Mouse (Mus musculus) lung, adult 2 months (tissue): ENCODE results near the gene Grik2. TPM values are rescaled to one million over a fixed set of nuclear protein-coding genes. Genes with fewer than 3 reads are reported as not detected.

Experiments used
- DNase-seq: peaks from one replicate; pipeline ENCODE4 v3.0.0; 2022
- H3K4me1 ChIP-seq: fragments of 200-500 bp; 2 replicates; pipeline ENCODE4 v1.6.1; 2011; ENCODE audit warnings: low read length; ENCODE audit not compliant: control insufficient read depth, insufficient read depth
- H3K4me3 ChIP-seq: fragments of 200-500 bp; replicated peaks from 2 replicates; pipeline ENCODE3; 2011; ENCODE audit warnings: low read depth, mild to moderate bottlenecking, control low read depth, low read length; ENCODE audit errors: extremely low read depth
- CTCF ChIP-seq: fragments of 200-500 bp; IDR thresholded peaks from 2 replicates; pipeline ENCODE4 v1.5.1; 2011; ENCODE audit warnings: mild to moderate bottlenecking, low read length, control low read depth; ENCODE audit not compliant: insufficient read depth
- POLR2A ChIP-seq: fragments of 200-500 bp; IDR thresholded peaks from 2 replicates; pipeline ENCODE4 v1.6.1; 2011; ENCODE audit warnings: low read depth, mild to moderate bottlenecking, control low read depth, low read length, borderline replicate concordance; ENCODE audit errors: extremely low read depth
- WGBS: fragments of 180-500 bp; shearing (Covaris S2); methylation state at CpG from one replicate; pipeline ENCODE4 v1.1.7; 2018; 5-methylcytosine and 5-hydroxymethylcytosine counted together
- polyA plus RNA-seq: library from polyadenylated mRNA; depleted of rRNA; stranded (reverse); fragments of >200 nt; gene quantifications from 2 replicates; pipeline ENCODE4 v1.2.3, GENCODE M21; 2012

The Grik2 gene
- polyA plus RNA-seq, 1 experiment: 0.54 TPM

DNA sequence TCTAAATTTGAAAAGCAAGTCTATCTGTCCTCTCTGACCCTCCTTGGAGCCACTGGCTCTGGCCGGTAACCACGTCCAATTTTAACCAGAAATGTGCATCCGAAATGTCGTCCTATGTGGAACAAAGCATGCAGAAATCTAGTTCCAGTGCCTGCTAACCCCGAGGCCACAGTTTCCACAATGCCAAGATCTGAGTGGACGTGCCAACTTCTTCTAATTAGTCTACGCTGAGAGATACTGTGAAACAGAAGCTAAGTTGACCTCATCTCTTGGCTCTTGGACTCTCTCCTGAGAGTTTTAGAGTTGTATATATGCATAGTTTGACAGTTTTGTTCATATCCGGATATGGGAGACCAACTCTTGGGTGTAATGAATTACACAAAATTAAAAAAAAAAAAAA, 84.1 kb downstream of the Grik2 start:
- Histone ChIP-seq H3K4me3 (no peak overlapping the region), H3K4me1 (no peaks in the 10 kb centered on the region)
- TF ChIP-seq CTCF (no peak), POLR2A (no peak)
- no peak for DNase-seq
- 86% methylated on average over 8 of the region's 8 CpGs for WGBS

DNA sequence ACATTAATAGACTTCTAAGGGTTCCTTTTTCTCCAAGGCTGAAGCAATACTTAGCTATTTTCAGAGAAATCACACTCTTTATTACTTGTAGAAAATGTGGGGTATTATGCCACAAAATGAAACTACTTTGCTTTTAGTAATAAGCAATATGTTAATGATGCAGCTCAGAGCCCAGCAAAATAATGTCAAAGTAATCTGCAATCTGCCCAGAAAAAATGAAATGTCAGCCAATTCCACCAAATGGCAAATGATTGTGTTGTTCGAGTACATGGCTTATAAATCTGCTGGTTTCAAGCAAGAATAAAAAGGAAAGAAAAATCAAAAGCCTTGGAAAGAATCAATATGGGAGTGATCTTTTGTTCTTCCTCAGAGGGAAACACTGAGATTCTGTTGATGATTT, 136.2 kb downstream of the Grik2 start:
- 57% methylated on average over 1 of the region's 1 CpGs for WGBS
- DNase-seq: no peak
- H3K4me3 ChIP-seq: no peak overlapping the region
- H3K4me1 ChIP-seq: no peaks in the 10 kb centered on the region
- TF ChIP-seq POLR2A: no peak
- TF ChIP-seq CTCF: no peak

DNA sequence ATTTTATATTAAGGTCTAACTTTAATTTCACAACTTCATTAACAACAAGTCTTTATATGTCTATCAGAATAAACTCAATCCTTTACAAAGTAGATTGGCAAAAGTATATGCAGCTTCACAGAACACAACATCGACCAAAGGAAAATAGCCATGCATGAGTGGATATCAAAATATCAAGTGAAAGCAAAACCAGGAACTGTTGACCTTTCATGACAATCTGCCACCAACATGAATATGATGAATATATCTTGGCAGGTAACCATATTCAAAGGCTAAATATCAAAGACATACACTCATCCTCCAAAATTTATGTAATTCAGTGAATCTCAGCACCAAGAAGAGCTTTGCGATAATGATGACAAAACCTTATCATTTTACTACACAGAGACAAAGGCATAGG, 141.4 kb downstream of the Grik2 start:
- Histone ChIP-seq H3K4me3 (no peak overlapping the region), H3K4me1 (no peaks in the 10 kb centered on the region)
- WGBS: 90% methylated on average over 2 of the region's 2 CpGs
- no peak for DNase-seq
- TF ChIP-seq POLR2A (no peak), CTCF (no peak)

DNA sequence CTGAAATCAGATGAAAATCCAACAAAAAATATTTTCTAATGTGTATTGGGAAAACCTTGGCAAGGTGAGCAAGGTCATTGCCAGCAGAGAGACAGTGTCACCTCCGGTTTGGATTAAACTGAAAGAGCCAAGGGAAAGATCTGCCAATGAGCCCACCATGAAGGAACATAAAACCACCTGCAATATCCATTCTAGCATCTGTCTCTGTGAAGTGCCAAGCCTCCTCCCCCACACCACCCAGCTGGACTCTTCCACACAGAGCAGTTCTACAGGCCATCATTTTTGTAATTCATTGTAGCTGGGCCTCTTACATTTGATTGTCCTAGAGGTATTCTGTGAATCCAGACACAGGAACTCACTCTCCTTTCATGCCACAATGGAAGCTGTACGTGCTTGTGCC, 148.7 kb downstream of the Grik2 start:
- no peak for DNase-seq
- 75% methylated on average over 2 of the region's 2 CpGs for WGBS
- TF ChIP-seq POLR2A (no peak), CTCF (no peak)
- no peak overlapping the region for H3K4me3 ChIP-seq
- H3K4me1 ChIP-seq: no peaks in the 10 kb centered on the region

DNA sequence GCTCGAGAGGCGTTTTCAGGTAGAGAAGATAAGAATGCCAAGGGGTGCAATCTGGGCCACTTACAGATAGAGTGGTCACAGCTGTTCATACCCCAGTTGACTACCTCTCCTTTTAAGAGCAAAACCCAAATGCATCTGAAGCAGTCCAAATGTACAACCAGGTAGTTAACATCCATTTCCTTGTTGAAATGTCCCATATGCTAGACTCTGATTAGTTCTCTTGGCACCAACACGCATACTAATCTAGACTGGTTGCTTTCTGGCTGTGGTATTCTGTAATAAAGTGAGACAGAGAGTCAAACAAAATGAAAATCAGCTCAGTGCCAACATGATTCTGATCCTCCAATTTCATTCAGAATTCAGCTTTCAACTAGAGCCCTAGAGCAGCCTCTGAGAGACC, 164.6 kb downstream of the Grik2 start:
- DNase-seq: no peak
- TF ChIP-seq CTCF: no peak
- TF ChIP-seq POLR2A: no peak
- WGBS: 70% methylated on average over 3 of the region's 3 CpGs
- Histone ChIP-seq H3K4me3 (no peak overlapping the region), H3K4me1 (no peaks in the 10 kb centered on the region)

DNA sequence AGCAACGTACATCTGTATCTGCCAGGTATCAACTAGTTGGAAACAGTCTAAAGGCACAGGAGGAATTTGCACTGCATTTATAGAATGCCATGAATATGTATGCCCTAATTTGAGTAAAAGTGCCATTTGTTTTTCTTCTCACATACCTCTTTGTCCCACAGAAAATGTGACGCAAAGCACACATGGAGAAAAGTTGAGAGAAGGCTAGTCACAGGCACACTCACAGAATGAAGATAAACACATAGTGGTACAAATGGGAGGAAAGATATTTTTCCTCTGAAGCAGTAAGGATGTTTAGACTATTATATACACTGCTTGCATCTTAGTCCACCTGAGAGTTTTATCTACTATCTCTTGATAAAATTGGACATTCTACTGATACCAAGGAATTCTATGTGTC, 190.9 kb downstream of the Grik2 start:
- 58% methylated on average over 2 of the region's 2 CpGs for WGBS
- DNase-seq: no peak
- TF ChIP-seq POLR2A (no peak), CTCF (no peak)
- Histone ChIP-seq H3K4me1 (no peaks in the 10 kb centered on the region), H3K4me3 (no peak overlapping the region)

DNA sequence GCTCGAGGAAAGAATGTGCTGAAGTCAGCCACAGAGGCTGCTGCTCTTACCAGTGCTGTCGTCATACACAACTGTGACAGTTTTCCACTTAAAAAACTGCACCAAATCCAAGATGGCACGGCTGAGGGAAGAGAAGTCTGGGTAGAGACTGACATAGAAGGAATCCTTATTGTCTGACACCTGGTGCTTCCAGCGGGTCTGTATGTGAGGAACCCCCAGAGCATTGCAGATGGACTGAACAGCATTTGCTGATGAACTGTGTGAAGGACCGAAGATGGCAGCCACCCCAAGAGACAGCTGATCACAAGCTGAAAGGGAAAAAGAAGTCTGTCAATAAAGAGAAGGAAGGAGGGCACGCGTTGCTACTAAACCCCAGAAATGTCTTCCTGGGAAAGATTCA, 215.1 kb downstream of the Grik2 start:
- Histone ChIP-seq H3K4me1 (no peaks in the 10 kb centered on the region), H3K4me3 (no peak overlapping the region)
- 76% methylated on average over 7 of the region's 7 CpGs for WGBS
- no peak for DNase-seq
- no peak for TF ChIP-seq POLR2A
- no peak for TF ChIP-seq CTCF

DNA sequence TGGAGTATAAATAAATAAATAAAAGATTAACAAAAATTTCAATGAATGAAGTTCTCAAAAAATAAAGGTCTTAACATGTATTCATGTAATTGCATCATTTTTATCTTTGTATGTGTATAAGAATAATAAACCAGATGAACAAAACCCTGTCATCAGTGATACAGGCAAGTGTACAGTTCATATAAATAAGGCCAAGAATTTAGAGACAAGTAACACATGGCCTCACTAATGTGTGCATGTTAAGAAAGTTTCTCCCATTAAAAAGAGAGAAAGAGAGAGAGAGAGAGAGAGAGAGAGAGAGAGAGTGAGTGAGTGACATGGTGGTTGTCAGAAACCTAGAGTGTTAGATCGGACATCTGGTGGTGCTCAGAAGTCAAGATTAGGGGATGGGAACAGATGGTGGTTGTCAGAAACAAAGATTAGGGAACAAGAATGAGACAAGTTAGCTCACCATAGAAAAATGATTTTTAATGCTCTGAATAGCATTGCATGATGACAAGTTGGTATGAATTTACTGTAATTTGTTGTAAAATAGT, 228.6 kb downstream of the Grik2 start:
- TF ChIP-seq POLR2A (no peak), CTCF (no peak)
- WGBS: 67% methylated on average over 1 of the region's 1 CpGs
- no peak for DNase-seq

DNA sequence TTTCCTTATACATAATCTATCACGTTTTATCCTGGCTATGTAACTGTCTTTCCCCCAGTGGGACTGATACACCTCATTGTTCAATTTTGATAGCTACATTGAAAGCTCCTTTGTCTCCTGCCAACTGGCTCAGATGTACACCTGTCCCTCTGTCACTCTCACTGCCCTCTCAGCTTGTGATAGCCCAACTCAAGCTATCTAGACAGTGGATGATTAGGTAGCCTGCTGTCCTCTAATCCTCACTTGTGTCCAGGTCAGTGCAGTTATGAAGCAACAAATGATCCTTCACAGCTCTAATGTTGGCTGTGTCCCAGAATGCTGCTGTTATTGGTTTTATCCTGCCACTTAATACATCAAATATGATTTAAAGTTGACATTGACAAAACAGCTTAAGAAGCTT, 246.3 kb downstream of the Grik2 start:
- no peaks in the 10 kb centered on the region for H3K4me1 ChIP-seq
- H3K4me3 ChIP-seq: no peak overlapping the region
- TF ChIP-seq POLR2A (no peak), CTCF (no peak)
- DNase-seq: no peak
- WGBS: 42% methylated on average over 1 of the region's 1 CpGs

More for the DNA sequence above, 228.6 kb downstream of the Grik2 start:
- H3K4me3 ChIP-seq: no peak overlapping the region
- H3K4me1 ChIP-seq: no peaks in the 10 kb centered on the region

DNA sequence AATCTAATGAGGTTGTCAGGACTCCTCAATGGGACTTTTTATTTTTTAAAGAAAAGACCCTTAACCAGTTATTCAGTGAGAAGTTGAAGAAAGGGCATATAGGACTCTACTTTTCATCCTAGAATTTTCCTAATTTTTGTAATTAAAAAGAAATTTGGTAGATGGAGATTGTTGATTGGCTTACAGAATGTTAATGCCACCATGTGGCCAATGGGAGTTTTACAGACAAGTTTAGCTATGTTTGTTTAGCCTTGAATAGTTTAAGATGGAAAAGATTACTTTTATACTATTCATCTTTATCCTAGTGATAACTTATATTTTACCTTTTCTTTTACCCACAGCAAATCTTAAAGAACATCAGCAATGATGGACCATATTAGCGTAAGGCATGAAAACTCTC, 268.8 kb downstream of the Grik2 start:
- Histone ChIP-seq H3K4me3 (no peak overlapping the region), H3K4me1 (no peaks in the 10 kb centered on the region)
- 97% methylated on average over 1 of the region's 1 CpGs for WGBS
- DNase-seq: no peak
- no peak for TF ChIP-seq CTCF
- TF ChIP-seq POLR2A: no peak

DNA sequence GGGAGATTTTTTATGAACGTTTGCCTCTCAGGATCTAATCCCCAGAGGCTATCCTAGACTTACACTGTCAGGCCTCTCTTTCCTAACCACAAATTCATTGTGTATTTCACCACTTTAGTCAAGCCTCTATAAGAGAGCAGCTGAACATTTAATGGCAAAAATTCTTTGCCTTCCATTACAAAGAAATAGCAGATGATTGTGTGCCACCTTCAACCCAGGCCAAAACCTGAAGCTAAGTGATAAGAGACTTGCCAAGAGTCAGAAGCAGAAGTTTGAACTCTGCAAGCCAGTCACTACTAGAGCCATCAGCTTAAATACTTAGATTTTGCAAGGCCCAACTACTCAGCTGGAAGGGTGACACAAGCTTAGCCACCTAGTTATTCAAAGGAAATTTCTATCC, 287.9 kb downstream of the Grik2 start:
- DNase-seq: no peak
- Histone ChIP-seq H3K4me3 (no peak overlapping the region), H3K4me1 (no peaks in the 10 kb centered on the region)
- WGBS: 53% methylated on average over 1 of the region's 1 CpGs
- TF ChIP-seq CTCF (no peak), POLR2A (no peak)
